Mouse (Mus musculus) midbrain, embryonic 10.5 days (tissue): ENCODE data around the gene Btg2. TPM values are rescaled to one million over a fixed set of nuclear protein-coding genes. Genes with fewer than 3 reads are reported as not detected.

Source experiments
- DNase-seq: peaks from one replicate; pipeline ENCODE4 v3.0.0-alpha.2; 2017; ENCODE audit warnings: low spot score
- H3K27ac ChIP-seq: fragments of 300-500 bp; sonication (generic); replicated peaks from 2 replicates; pipeline ENCODE4 v1.5.1; 2016; ENCODE audit warnings: mild to moderate bottlenecking
- H3K27me3 ChIP-seq: fragments of 300-500 bp; sonication (generic); 2 replicates; pipeline ENCODE4 v1.6.1; 2016; ENCODE audit warnings: low read depth, mild to moderate bottlenecking; ENCODE audit not compliant: poor library complexity, severe bottlenecking
- H3K36me3 ChIP-seq: fragments of 300-500 bp; sonication (generic); 2 replicates; pipeline ENCODE4 v1.6.1; 2016; ENCODE audit warnings: mild to moderate bottlenecking, moderate library complexity
- H3K4me1 ChIP-seq: fragments of 300-500 bp; sonication (generic); 2 replicates; pipeline ENCODE4 v1.6.1; 2016
- H3K4me3 ChIP-seq: fragments of 300-500 bp; sonication (generic); 2 replicates; pipeline ENCODE4 v1.5.1; 2016; ENCODE audit warnings: mild to moderate bottlenecking, moderate library complexity
- H3K9me3 ChIP-seq: fragments of 300-500 bp; sonication (generic); replicated peaks from 2 replicates; pipeline ENCODE4 v1.6.1; 2016; ENCODE audit warnings: mild to moderate bottlenecking
- WGBS: fragments of 180-500 bp; shearing (Covaris S2); methylation state at CpG from one replicate; pipeline ENCODE4 v1.1.7; 2016; 5-methylcytosine and 5-hydroxymethylcytosine counted together
- polyA plus RNA-seq: library from polyadenylated mRNA; unstranded; fragments of >200 nt; fragmentation: Nextera tagmentation; extraction: Ambion mirVana; gene quantifications from 2 replicates; pipeline ENCODE4 v1.2.1, GENCODE M21; 2016

The Btg2 gene
- polyA plus RNA-seq, 1 experiment from 2014 or later = 107 TPM

DNA sequence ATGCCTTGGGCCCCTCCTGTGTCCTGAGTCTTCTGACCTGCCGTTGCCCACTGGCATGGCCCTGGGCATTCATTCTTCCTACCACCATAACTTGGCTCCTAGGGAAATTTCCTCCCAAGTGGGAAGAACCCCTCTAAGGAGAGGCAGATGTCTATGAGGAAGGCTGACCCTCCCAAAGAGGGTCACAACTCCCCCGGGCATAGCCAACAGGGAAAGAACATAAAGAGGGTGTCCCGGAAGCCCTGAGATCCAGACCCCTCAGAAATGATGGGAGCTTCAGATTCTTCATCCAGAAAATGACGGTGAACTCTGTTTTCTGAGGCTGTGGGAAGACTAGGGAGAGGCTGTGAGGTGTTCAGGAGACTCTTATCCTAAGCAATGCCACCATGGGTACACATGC, 16.8 kb upstream of the Btg2 start:
- peaks cover 19% of the 10 kb centered on the region for H3K27me3 ChIP-seq
- H3K36me3 ChIP-seq = no peaks in the 10 kb centered on the region
- no peak for DNase-seq
- H3K4me1 ChIP-seq = peaks cover 81% of the 10 kb centered on the region
- 91% methylated on average over 4 of the region's 4 CpGs for WGBS
- H3K27ac ChIP-seq = peak overlapping the region; percentile 88
- H3K4me3 ChIP-seq = no peak overlapping the region
- no peaks in the 10 kb centered on the region for H3K9me3 ChIP-seq

DNA sequence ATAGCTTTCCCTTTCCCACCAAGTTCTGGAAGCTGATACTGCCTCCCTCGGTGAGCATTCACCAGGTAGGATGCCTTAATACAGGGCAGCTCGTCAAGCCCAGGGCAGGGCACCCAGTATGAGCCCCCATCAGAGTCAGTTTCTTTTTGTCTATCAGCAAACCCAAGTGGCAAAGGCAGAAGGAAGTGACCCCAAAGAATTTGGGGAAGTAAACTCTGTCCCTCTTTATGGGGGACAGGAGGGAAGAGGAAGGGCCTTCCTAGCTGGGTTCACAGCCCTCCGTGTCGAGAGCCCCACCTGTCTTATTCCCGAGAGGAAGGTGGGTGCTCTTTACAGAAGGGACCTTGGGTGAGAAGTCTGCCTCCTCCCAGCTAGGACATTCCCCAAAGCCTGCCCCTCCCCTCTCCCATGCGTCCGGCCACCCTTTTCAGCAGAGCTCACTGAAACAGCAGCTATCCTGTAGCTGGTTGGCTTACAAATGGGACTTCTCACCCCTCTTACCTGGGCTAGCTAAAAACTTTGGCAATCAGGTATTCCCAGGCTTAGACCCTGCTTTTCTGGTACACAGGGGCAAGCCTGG, 16.2 kb upstream of the Btg2 start:
- Histone ChIP-seq H3K4me3 (no peak overlapping the region), H3K36me3 (no peaks in the 10 kb centered on the region), H3K4me1 (peaks cover 81% of the 10 kb centered on the region), H3K27me3 (peaks cover 19% of the 10 kb centered on the region), H3K27ac (peak overlapping the region; percentile 88), H3K9me3 (no peaks in the 10 kb centered on the region)
- DNase-seq = no peak
- 69% methylated on average over 7 of the region's 7 CpGs for WGBS

DNA sequence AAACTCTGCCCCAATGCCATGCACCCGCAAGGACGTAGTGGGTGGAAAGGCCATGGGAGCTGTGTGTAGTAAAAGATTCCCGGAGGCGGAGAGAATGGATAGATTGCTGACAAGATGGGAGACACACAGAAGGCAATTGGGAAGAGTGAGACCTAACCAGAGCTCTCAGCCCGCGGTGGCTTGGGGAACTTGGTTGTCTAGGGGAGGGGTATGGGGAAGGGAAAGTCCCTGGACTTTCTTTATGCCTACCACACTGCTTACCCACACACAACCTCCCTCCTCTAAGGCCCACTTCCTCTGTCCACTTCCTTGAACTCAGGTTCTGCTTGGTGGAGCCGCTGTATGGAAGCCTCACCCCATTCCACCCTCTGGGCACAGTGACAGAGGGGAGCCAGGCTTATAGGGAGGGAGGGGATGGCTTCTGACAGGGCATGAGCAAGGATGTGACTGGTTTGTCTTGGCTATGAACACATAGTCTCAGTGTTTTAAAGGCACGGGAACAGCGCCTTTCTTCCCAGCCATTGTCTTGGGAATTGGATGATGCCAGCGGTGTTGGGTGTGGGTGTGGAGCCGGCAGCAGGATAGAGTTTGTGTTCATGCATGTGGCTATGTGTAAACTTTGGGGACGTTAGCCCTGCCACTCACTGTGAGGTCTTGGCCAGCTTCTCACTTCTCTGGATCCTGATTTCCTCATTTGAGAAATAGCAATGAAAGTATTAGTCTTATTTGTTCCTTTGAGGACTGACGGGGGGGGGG, 15.0 kb upstream of the Btg2 start:
- Histone ChIP-seq H3K9me3 (no peaks in the 10 kb centered on the region), H3K4me3 (peak overlapping the region; percentile 54), H3K36me3 (no peaks in the 10 kb centered on the region), H3K27ac (peak overlapping the region; percentile 89), H3K27me3 (peaks cover 19% of the 10 kb centered on the region), H3K4me1 (peaks cover 70% of the 10 kb centered on the region)
- DNase-seq = no peak
- 70% methylated on average over 13 of the region's 13 CpGs for WGBS

DNA sequence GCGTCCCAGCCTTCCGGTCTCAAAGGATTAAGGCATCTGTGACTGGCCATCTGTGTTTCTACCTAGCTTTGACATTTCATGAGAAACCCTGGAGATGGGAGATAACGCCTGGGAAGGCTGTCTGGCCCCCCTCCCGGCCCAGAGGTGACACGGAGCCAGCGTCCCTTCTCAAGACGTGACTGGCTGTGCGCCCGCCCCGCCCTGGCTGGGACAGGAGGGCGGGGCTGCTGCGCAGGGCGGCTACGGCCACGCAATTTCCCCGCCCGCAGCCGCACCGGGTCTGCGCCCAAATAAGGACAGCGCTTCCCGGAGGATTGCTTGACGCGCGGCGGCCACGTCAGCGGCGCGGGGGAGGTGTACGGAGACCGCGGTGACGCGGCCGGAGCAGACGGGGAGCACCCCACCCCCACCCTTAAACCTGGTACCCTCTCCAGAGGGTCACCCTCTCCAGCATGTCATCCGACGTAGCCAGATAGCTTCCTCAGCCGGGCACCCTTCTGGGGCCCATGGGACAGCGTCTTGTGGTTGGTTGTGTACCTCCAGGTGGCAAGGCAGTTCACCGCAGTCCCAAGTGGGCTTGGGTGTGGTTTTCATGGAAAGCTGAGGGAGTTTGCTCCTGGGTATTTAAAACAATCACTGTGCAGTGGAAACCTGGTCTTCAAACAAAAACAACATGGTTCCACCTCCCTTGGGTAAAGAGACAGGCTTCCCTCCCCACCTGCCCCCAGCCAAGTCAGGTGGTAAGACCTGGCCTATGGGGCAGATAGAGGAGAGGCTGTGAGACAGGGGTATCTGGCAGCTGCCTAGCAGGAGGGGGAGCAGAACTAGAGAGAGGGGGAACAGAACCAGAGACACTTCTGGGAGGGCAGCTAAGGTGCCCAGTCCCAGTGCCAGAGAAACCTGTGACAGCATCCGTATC, 14.2 kb upstream of the Btg2 start:
- peaks cover 62% of the 10 kb centered on the region for H3K4me1 ChIP-seq
- 2% methylated on average over 43 of the region's 43 CpGs for WGBS

DNA sequence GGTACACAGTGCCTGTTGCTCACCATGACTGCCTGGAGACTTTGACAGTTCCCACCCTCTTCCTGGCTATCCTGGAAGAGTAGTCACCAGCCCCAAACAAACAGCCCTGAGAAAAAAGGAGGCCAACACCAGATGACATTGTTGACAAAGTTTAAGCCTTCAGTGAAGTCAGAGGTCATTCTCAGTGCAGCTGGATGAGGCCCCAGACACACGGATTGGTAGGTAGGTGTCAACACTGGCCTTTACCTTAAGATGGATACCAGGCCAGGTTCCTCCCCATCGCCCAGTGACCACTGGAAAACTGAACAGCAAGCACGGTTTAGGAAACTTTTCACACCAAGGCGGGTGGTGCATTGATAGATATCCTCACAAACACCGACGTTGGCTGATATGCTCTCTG, 13.4 kb upstream of the Btg2 start:
- DNase-seq = no peak
- WGBS = 27% methylated on average over 6 of the region's 6 CpGs
- Histone ChIP-seq H3K27ac (peak overlapping the region; percentile 89), H3K27me3 (peaks cover 19% of the 10 kb centered on the region), H3K9me3 (no peaks in the 10 kb centered on the region), H3K36me3 (no peaks in the 10 kb centered on the region), H3K4me3 (peak overlapping the region; percentile 54), H3K4me1 (peaks cover 55% of the 10 kb centered on the region)

More for the DNA sequence above, 14.2 kb upstream of the Btg2 start:
- DNase-seq = peak; percentile 84
- Histone ChIP-seq H3K27me3 (peaks cover 19% of the 10 kb centered on the region), H3K36me3 (no peaks in the 10 kb centered on the region), H3K27ac (peak overlapping the region; percentile 89), H3K4me3 (peak overlapping the region; percentile 54), H3K9me3 (no peaks in the 10 kb centered on the region)

DNA sequence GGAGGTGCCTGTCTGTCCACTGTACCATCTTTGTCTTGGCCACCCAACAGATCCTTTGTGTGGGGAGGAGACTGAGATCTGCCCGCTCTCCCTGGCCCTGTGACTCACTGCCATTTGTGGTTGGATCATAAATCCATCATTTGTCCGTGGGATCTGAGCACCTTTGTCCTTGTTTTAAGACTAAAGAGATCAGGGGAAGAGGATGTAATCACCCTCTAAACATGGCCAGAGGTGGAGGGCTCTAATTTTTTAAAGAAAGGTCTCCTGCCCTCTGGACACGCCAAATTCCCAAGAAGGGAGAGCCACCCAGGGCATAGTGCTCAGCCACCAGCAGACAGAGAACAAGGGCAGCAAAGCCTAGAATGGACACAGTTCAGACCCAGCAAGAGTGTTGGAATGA, 12.9 kb upstream of the Btg2 start:
- peaks cover 19% of the 10 kb centered on the region for H3K27me3 ChIP-seq
- no peaks in the 10 kb centered on the region for H3K36me3 ChIP-seq
- WGBS = 87% methylated on average over 3 of the region's 3 CpGs
- peaks cover 56% of the 10 kb centered on the region for H3K4me1 ChIP-seq
- DNase-seq = no peak
- H3K9me3 ChIP-seq = no peaks in the 10 kb centered on the region
- H3K27ac ChIP-seq = peak overlapping the region; percentile 89
- H3K4me3 ChIP-seq = no peak overlapping the region

DNA sequence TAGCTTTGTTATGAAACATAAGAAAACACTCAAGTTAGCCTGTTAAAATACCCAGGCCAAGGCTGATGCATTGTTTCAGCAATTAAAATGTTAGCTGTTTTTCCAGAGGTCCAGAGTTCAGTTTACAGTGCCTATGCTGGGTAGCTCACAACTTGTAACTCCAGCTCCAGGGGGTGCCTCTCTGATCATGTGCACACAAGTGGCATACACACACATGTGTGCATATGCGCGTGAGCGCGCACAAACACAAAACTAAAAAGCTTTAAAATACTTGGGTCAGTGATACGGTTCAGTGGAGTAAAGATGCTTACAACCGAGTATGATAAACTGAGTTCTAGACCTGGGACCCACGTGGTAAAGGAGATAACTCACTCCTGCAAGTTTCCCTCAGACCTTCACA, 10.2 kb upstream of the Btg2 start:
- H3K4me1 ChIP-seq = peaks cover 47% of the 10 kb centered on the region
- H3K36me3 ChIP-seq = no peaks in the 10 kb centered on the region
- no peak overlapping the region for H3K4me3 ChIP-seq
- DNase-seq = no peak
- 91% methylated on average over 7 of the region's 7 CpGs for WGBS
- no peaks in the 10 kb centered on the region for H3K9me3 ChIP-seq
- H3K27me3 ChIP-seq = peaks cover 11% of the 10 kb centered on the region; the same call in 1 of the 2 replicates
- no peak overlapping the region for H3K27ac ChIP-seq

DNA sequence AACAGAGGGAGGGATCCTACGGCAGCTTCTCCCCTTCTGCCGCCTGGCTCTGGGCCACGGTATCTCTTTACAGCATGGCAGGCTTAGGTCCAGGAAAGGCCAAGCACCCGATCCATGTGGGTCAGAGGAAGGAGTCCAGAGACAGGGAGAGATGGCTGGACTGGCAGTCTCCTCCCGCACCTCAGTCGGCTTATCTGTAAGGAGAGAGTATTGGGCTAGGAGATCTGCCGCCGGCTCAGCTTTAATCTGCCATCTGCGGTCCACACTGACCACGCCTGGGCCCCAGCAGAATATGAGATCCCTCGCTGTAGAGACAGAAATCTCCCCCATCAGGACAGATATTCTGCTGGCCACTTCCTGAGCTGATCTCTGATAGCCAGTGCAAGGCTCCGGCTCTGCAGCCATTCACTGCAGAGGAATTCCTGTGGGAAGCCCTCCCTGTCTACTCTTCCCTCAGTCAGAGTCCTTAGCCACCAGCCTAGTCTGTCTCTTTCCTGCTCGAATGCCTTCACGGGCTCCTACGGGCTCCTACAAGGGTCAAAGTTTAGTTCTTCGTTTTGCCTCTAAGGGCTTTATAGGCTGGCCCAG, 8.0 kb upstream of the Btg2 start:
- Histone ChIP-seq H3K4me1 (peaks cover 36% of the 10 kb centered on the region), H3K27me3 (peaks cover 3% of the 10 kb centered on the region; the same call in 1 of the 2 replicates), H3K36me3 (no peaks in the 10 kb centered on the region), H3K27ac (peak overlapping the region; percentile 82), H3K9me3 (no peaks in the 10 kb centered on the region), H3K4me3 (peak overlapping the region; percentile 20)
- WGBS = 53% methylated on average over 16 of the region's 16 CpGs
- DNase-seq = no peak

DNA sequence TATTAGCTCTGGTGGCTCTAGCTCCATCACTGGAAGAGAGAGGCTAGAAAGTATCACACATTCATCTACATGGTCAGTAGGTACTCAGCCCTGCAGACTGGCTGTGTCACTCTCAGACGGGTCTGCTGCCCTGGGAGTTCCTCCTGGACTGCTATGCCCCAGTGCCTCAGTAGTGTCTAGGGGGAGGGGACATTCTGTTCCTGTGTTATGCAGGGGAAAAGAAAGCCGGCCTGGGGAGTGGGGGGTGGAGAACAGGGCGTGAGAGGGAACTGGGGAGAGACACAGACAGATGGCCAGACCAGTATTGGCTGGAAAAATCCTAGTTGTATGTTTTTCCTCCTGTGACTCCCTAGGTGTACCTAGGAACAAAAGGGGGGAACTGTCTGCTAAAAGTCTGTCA, 7.1 kb upstream of the Btg2 start:
- no peak for DNase-seq
- peak overlapping the region; percentile 82 for H3K27ac ChIP-seq
- 0 out of 2 replicates have a peak overlapping the region, but pooled peaks have one; percentile 20 for H3K4me3 ChIP-seq
- 9% methylated on average over 3 of the region's 3 CpGs for WGBS
- H3K36me3 ChIP-seq = no peaks in the 10 kb centered on the region
- H3K9me3 ChIP-seq = no peaks in the 10 kb centered on the region
- no peaks in the 10 kb centered on the region; the same call in 1 of the 2 replicates for H3K27me3 ChIP-seq
- H3K4me1 ChIP-seq = peaks cover 34% of the 10 kb centered on the region

DNA sequence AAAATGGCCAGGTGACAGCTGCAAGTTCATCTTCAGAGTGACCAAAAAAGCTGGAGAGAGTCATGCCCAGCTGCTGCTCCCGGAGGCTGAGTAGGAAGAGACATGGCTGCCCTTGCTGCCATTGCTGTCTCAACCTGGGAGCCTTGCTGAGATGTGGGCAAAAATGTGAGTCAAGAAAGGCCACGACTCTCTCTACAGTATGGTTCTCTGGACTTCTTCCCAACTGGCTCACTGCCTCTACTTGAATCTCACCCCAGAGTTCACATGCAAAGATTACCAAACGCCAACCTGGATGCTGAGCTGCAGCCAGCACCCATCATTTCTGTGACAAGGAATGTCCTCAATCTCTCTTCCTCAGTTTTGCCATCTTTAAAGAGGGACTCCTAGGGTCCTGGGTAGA, 5.2 kb upstream of the Btg2 start:
- no peaks in the 10 kb centered on the region for H3K9me3 ChIP-seq
- no peaks in the 10 kb centered on the region; the same call in 1 of the 2 replicates for H3K27me3 ChIP-seq
- no peaks in the 10 kb centered on the region for H3K36me3 ChIP-seq
- no peak for DNase-seq
- 87% methylated on average over 3 of the region's 3 CpGs for WGBS
- no peak overlapping the region for H3K27ac ChIP-seq
- no peak overlapping the region for H3K4me3 ChIP-seq
- H3K4me1 ChIP-seq = peaks cover 50% of the 10 kb centered on the region

DNA sequence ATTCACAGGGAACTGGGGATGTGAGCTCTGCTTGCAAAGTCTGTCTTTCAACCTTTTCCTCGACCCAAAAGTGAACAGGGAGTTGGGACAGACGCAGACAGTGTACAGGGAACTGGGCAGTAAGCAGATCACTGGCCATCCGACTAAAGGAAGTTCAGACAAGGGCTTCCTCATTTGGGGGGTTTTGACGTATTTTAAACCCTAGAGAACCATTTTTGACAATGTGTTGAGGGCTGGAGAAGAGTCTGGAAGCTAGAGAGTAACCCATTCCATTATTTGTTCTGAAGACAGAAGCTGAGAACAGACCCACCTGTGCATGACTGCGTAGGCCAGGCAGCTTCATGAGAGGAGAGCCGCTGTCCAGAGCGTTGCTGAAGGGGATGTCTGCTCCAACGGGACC, 4.8 kb upstream of the Btg2 start:
- Histone ChIP-seq H3K36me3 (no peaks in the 10 kb centered on the region), H3K27me3 (no peaks in the 10 kb centered on the region; the same call in 1 of the 2 replicates), H3K4me3 (no peak overlapping the region), H3K27ac (0 out of 2 replicates have a peak overlapping the region, but pooled peaks have one; percentile 52), H3K4me1 (peaks cover 52% of the 10 kb centered on the region), H3K9me3 (no peaks in the 10 kb centered on the region)
- WGBS = 85% methylated on average over 8 of the region's 8 CpGs
- no peak for DNase-seq

DNA sequence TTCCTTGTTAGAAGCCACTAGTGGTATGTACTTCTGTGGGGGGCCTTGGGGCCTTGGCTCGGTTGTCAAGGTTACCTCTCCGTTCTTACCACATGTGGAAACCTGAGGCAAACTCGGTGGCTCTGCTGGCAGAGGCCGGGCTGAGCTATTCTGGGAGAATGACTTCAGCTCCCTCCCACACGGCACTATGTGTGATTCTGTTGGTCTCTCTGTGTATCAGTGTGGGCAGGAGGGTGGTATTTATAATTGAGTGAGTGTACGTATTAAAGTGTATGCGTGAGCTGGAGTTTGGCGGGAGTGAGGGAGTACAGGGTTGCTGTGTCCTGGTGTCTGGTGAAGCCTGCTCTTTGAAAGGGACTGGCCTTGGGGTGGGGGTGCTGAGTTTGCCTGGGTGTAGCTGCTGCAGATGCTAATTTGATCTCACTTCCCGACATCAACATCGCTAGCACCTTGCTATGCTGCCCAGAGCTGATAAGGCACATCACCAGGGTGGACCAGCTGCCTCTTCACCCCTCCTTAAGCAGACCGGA, 4.1 kb upstream of the Btg2 start:
- WGBS = 74% methylated on average over 11 of the region's 11 CpGs
- Histone ChIP-seq H3K9me3 (no peaks in the 10 kb centered on the region), H3K36me3 (no peaks in the 10 kb centered on the region), H3K27me3 (no peaks in the 10 kb centered on the region; the same call in 1 of the 2 replicates), H3K4me1 (peaks cover 55% of the 10 kb centered on the region), H3K27ac (peak overlapping the region; percentile 52), H3K4me3 (no peak overlapping the region)
- DNase-seq = no peak
